Mouse (Mus musculus): Measurements from ENCODE around the gene Nadsyn1. TPM values are rescaled to one million over a fixed set of nuclear protein-coding genes. Genes with fewer than 3 reads are reported as not detected.
A peak's percentile ranks its signal among the peaks of the same experiment; 100 is the strongest.

Nadsyn1 gene
- polyA plus RNA-seq, 1 experiment from 2014 or later = 12.3 TPM

DNA sequence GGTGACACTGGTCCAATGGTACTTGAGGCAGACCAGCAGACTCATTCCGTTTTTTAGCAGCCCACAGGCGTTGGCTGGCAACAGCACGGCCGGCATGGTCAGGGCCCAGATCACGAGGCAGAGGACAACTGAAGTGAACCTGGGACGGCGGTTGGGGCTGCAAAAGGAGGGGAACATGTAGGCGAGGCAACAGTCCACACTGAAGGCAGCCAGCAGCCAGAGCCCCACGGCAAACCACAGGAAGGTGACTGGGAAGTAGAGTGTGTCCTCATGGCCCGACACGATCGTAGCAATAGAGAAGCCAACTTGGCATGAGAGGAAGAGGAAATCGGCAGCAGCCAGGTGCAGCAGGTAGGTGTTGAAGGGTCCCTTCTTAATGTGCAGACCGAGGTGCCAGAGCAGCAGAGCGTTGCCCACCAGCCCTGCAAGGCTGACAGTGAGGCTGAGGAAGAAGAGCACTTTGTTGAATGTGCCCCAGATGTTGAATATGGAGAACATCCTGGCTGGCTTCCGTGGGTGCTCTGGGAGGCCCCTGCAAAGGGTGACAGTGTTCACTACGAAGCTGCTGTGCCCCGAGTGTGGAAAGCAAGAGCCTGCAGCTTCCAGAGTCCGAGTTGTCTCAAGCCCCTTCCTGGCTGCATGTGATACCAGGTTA is 57.6 kb downstream of the Nadsyn1 start:
- Histone ChIP-seq H3K4me2 (ENCODE audit: low read length) (no peak overlapping the region), H3K4me1 (replicated peaks; ENCODE audit: control insufficient read depth, insufficient read depth, low read length) (no peaks in the 10 kb centered on the region)

DNA sequence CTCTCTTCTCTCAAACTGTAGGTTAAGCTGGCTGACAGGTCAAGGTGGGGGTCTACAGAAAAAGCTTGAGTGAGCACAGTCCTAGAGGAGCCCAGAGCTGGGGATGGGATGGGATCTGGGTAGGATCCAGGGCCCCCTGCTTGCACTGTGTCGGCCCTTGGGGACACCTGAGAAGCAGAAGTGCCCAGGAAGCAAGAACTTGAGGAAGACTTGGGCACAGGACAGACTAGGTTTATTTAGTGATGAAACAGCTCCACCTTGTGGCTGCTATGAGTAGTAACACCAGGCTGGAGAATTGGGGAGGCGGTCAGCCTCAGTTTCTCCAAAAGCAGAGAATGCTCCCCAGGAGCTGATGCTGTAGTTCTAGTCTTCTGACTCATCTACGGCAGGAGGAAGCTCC is 58.9 kb downstream of the Nadsyn1 start:
- H3K4me2 ChIP-seq (ENCODE audit: low read length) = no peak overlapping the region
- no peaks in the 10 kb centered on the region for H3K4me1 ChIP-seq (replicated peaks; ENCODE audit: control insufficient read depth, insufficient read depth, low read length)
- WGBS = 15% methylated on average over 3 of the region's 3 CpGs
- DNase-seq (ENCODE audit: low spot score) (peak; percentile 70), ATAC-seq (replicated peaks; ENCODE audit: low FRiP score, low TSS enrichment, low read depth) (0 out of 2 replicates have a peak, but pooled peaks have one; percentile 63)
- H3K9me3 ChIP-seq (ENCODE audit: control insufficient read depth, low read length) = no peaks in the 10 kb centered on the region
- no peak overlapping the region for H3K9ac ChIP-seq (ENCODE audit: low read length)
- no peak overlapping the region for H3K4me3 ChIP-seq (ENCODE audit: low read depth, low read length)
- H3K27me3 ChIP-seq (replicated peaks; ENCODE audit: control insufficient read depth, insufficient read depth, low read length) = peaks cover 8% of the 10 kb centered on the region; the same call in 1 of the 2 replicates
- H3K27ac ChIP-seq (ENCODE audit: low read depth) = no peak overlapping the region
- no peaks in the 10 kb centered on the region for H3K36me3 ChIP-seq (ENCODE audit: control insufficient read depth, insufficient read depth, low read length)

More for the DNA sequence above, 57.6 kb downstream of the Nadsyn1 start:
- Histone ChIP-seq H3K36me3 (ENCODE audit: control insufficient read depth, insufficient read depth, low read length) (no peaks in the 10 kb centered on the region), H3K9ac (ENCODE audit: low read length) (no peak overlapping the region), H3K4me3 (ENCODE audit: low read depth, low read length) (no peak overlapping the region), H3K27ac (ENCODE audit: low read depth) (no peak overlapping the region), H3K27me3 (replicated peaks; ENCODE audit: control insufficient read depth, insufficient read depth, low read length) (peaks cover 8% of the 10 kb centered on the region; the same call in 1 of the 2 replicates), H3K9me3 (ENCODE audit: control insufficient read depth, low read length) (no peaks in the 10 kb centered on the region)
- WGBS = 68% methylated on average over 19 of the region's 19 CpGs
- DNase-seq (ENCODE audit: low spot score) = no peak
- ATAC-seq (replicated peaks; ENCODE audit: low FRiP score, low TSS enrichment, low read depth) = no peak

DNA sequence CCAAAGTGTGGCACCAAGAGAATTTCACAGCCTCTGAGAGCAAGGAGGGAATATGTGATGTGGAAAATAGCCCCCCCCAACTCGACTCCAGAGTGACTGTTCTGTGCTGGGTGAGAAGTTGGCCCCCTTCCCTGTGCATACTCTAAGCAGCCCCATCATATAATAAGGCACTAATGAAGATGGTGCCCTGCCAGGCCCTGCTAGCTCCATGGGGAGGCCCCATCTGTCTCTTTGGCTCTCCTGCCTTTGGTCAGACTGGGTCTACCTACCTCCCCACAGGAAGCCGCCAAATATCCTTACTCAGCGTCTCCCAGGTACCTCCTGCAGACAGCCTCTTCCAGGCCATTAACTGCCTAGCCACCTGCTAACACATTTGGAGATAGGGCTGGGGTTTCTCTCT is 63.7 kb downstream of the Nadsyn1 start:
- Histone ChIP-seq H3K4me2 (ENCODE audit: low read length) (no peak overlapping the region), H3K36me3 (ENCODE audit: control insufficient read depth, insufficient read depth, low read length) (no peaks in the 10 kb centered on the region), H3K4me1 (replicated peaks; ENCODE audit: control insufficient read depth, insufficient read depth, low read length) (0 out of 2 replicates have a peak, but pooled peaks cover 3% of the 10 kb centered on the region), H3K9me3 (ENCODE audit: control insufficient read depth, low read length) (no peaks in the 10 kb centered on the region), H3K27me3 (replicated peaks; ENCODE audit: control insufficient read depth, insufficient read depth, low read length) (peaks cover 12% of the 10 kb centered on the region; the same call in 1 of the 2 replicates), H3K27ac (ENCODE audit: low read depth) (no peak overlapping the region), H3K9ac (ENCODE audit: low read length) (no peak overlapping the region), H3K4me3 (ENCODE audit: low read depth, low read length) (no peak overlapping the region)
- 62% methylated on average over 3 of the region's 3 CpGs for WGBS
- ATAC-seq (replicated peaks; ENCODE audit: low FRiP score, low TSS enrichment, low read depth) = no peak
- no peak for DNase-seq (ENCODE audit: low spot score)

DNA sequence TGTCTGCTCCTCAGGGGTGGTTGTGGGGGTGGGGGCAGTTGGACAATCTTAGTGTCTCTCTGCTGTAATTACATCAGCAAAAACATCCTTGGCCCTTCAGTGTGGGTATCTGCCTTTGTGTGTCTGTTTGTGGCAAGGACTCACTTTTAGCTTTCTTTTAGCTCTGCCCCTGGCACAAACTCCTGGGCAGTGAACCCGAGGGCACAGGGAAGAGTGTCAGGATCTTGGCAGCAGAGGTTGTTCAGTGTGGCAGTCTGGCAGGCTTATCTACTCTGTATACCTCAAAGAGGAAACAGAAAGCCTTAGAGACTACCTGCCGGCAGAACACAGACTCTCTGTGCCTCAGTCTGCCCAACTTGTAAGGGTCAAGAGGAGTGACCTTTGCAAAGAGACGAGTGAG is 65.0 kb downstream of the Nadsyn1 start:
- Histone ChIP-seq H3K27me3 (replicated peaks; ENCODE audit: control insufficient read depth, insufficient read depth, low read length) (peaks cover 12% of the 10 kb centered on the region; the same call in 1 of the 2 replicates), H3K4me2 (ENCODE audit: low read length) (no peak overlapping the region; the same call in 1 of the 2 replicates), H3K4me1 (replicated peaks; ENCODE audit: control insufficient read depth, insufficient read depth, low read length) (0 out of 2 replicates have a peak, but pooled peaks cover 3% of the 10 kb centered on the region), H3K9ac (ENCODE audit: low read length) (no peak overlapping the region), H3K36me3 (ENCODE audit: control insufficient read depth, insufficient read depth, low read length) (no peaks in the 10 kb centered on the region), H3K4me3 (ENCODE audit: low read depth, low read length) (no peak overlapping the region), H3K27ac (ENCODE audit: low read depth) (no peak overlapping the region), H3K9me3 (ENCODE audit: control insufficient read depth, low read length) (no peaks in the 10 kb centered on the region)
- 67% methylated on average over 3 of the region's 3 CpGs for WGBS
- ATAC-seq (replicated peaks; ENCODE audit: low FRiP score, low TSS enrichment, low read depth) = no peak
- DNase-seq (ENCODE audit: low spot score) = no peak

DNA sequence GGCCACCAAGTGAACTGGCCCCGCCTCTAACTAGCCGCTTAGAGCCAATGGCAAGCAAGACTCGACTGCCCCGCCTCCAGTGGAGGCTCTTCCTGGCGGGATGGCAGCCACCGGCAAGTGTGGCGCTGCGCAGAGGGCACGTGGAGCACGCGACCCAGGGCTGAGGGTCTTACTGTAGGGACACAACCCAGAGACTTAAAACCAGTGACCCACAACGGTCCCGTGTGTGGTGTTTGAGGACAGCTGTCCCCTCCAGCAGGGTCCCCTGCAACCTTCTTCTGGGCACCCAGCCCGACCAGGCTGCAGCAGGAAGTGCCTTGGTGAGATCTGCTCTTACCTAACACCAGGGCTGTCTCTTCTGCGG is 65.6 kb downstream of the Nadsyn1 start:
- DNase-seq (ENCODE audit: low spot score) = peak; percentile 79
- 1% methylated on average over 15 of the region's 15 CpGs for WGBS
- H3K4me2 ChIP-seq (ENCODE audit: low read length) = peak overlapping the region; percentile 85
- no peaks in the 10 kb centered on the region for H3K36me3 ChIP-seq (ENCODE audit: control insufficient read depth, insufficient read depth, low read length)
- ATAC-seq (replicated peaks; ENCODE audit: low FRiP score, low TSS enrichment, low read depth) = peak; percentile 90
- H3K27me3 ChIP-seq (replicated peaks; ENCODE audit: control insufficient read depth, insufficient read depth, low read length) = peaks cover 12% of the 10 kb centered on the region; the same call in 1 of the 2 replicates
- H3K9ac ChIP-seq (ENCODE audit: low read length) = no peak overlapping the region; the same call in 1 of the 2 replicates
- H3K4me3 ChIP-seq (ENCODE audit: low read depth, low read length) = peak overlapping the region; percentile 38
- H3K27ac ChIP-seq (ENCODE audit: low read depth) = no peak overlapping the region
- no peaks in the 10 kb centered on the region for H3K9me3 ChIP-seq (ENCODE audit: control insufficient read depth, low read length)
- H3K4me1 ChIP-seq (replicated peaks; ENCODE audit: control insufficient read depth, insufficient read depth, low read length) = 0 out of 2 replicates have a peak, but pooled peaks cover 3% of the 10 kb centered on the region

DNA sequence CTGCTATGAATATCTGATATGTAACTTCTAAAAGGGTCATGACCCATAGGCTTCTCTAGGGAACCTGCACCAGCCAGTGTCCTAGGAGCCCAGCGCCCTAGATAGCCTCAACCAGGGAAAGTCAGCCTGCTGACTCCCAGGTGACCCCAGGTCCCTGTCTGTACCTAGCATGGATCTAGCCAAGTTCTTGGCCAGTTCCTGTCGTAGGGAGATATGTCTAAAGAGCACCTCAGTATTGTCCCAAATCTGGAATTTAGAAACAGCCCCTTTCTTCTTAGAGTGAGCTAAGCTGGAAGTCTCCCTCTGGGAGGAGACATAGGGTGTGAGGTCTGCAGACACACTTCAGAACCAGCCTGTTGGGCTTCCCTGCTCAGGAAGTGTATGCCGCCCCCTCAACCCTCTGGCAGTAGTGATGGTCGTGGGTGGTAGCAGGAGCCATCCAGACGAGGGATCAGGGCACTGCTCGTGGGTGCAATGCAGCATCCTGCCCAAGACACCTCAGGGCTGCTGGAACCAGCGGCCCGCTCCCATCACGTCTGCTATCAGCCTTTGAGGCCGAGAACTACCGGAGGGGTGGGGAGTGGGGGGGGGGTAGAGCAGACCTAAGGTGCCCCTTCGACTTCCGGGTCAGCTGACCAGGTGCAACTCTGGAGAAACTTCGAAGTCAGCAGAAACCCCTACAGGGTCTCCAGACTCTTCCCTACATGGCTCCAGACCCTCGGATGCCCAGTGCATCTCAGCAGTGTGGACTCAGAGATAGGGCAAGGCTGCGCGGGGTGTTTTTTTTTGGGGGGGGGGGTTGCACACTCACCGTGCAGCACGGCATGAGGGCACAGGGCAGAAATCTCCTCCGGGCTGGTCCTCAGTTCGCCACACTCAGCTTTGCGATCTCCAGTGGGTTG is 66.3 kb downstream of the Nadsyn1 start, which contains the start of gene Osbpl5:
Gene Osbpl5, minus strand, starts transcription at position 861 of the 902 bp plus-strand sequence.
- WGBS = 25% methylated on average over 21 of the region's 22 CpGs
- peak within 1 kb of the TSS; percentile 85 for H3K4me2 ChIP-seq (ENCODE audit: low read length)
- ATAC-seq (replicated peaks; ENCODE audit: low FRiP score, low TSS enrichment, low read depth) (peak; percentile 30; the same call in 1 of the 2 replicates), DNase-seq (ENCODE audit: low spot score) (no peak)
- H3K27me3 ChIP-seq (replicated peaks; ENCODE audit: control insufficient read depth, insufficient read depth, low read length) = peaks cover 12% of the 10 kb centered on the region; the same call in 1 of the 2 replicates
- no peak within 1 kb of the TSS for H3K27ac ChIP-seq (ENCODE audit: low read depth)
- no peak within 1 kb of the TSS; the same call in 1 of the 2 replicates for H3K9ac ChIP-seq (ENCODE audit: low read length)
- 0 out of 2 replicates have a peak, but pooled peaks cover 3% of the 10 kb centered on the region for H3K4me1 ChIP-seq (replicated peaks; ENCODE audit: control insufficient read depth, insufficient read depth, low read length)
- peak within 1 kb of the TSS; percentile 38 for H3K4me3 ChIP-seq (ENCODE audit: low read depth, low read length)
- H3K9me3 ChIP-seq (ENCODE audit: control insufficient read depth, low read length) = no peaks in the 10 kb centered on the region
- H3K36me3 ChIP-seq (ENCODE audit: control insufficient read depth, insufficient read depth, low read length) = no peaks in the 10 kb centered on the region

DNA sequence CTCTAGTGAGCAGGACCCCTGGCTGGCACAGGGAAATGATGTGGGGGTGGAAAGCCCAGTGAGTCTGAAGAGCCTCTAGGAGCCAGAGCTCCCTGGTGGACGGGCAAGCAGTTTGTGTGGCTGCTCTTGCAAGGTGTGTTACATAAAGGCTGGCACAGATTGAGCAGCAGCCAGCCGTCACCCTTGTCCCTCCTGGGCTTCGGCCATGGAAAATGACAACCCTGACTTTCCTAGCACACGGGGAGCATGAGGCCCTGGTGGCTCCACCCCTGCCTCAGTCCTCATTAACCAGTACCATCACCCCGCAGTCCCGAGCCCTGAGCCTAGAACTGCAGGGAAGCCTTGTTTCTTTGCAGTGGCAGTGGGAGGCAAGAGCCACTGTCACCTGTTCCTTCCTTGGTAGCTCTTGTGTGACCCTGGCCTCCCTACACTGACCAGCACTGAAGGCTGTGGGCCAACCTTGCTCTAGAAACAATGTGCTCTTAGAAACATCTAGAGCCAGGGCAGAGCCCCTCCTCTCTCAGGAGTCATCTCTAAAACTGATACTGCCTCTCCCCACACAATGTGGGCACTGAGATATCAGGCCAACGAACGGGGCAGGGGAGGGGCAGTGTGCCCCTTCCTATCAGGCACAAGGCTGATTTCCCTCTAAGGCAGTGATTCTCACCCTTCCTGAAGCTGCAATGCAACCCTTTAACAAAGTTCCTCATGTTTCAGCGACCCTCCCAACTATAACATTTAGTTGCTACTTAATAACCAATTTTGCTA is 67.1 kb downstream of the Nadsyn1 start:
- H3K4me3 ChIP-seq (ENCODE audit: low read depth, low read length) = no peak overlapping the region
- ATAC-seq (replicated peaks; ENCODE audit: low FRiP score, low TSS enrichment, low read depth) (no peak), DNase-seq (ENCODE audit: low spot score) (no peak)
- H3K27ac ChIP-seq (ENCODE audit: low read depth) = no peak overlapping the region
- no peak overlapping the region for H3K9ac ChIP-seq (ENCODE audit: low read length)
- H3K36me3 ChIP-seq (ENCODE audit: control insufficient read depth, insufficient read depth, low read length) = no peaks in the 10 kb centered on the region
- peaks cover 12% of the 10 kb centered on the region; the same call in 1 of the 2 replicates for H3K27me3 ChIP-seq (replicated peaks; ENCODE audit: control insufficient read depth, insufficient read depth, low read length)
- H3K4me2 ChIP-seq (ENCODE audit: low read length) = no peak overlapping the region
- WGBS = 77% methylated on average over 9 of the region's 9 CpGs
- 0 out of 2 replicates have a peak, but pooled peaks cover 3% of the 10 kb centered on the region for H3K4me1 ChIP-seq (replicated peaks; ENCODE audit: control insufficient read depth, insufficient read depth, low read length)
- no peaks in the 10 kb centered on the region for H3K9me3 ChIP-seq (ENCODE audit: control insufficient read depth, low read length)
